Mouse (Mus musculus) forebrain, embryonic 12.5 days (tissue): Measurements from ENCODE around the gene Ntrk2. TPM values are rescaled to one million over a fixed set of nuclear protein-coding genes. Genes with fewer than 3 reads are reported as not detected.

Experiments
- ATAC-seq: fragments of 200-750 bp; cut with Nextera tagmentation; 2 replicates; pipeline ENCODE4 v1.8.0; 2017; ENCODE audit warnings: moderate TSS enrichment; ENCODE audit not compliant: low FRiP score
- H3K27ac ChIP-seq: fragments of 300-500 bp; sonication (generic); 2 replicates; pipeline ENCODE4 v1.5.1; 2016; ENCODE audit warnings: mild to moderate bottlenecking
- H3K27me3 ChIP-seq: fragments of 300-500 bp; sonication (generic); 2 replicates; pipeline ENCODE4 v1.6.1; 2016; ENCODE audit warnings: mild to moderate bottlenecking
- H3K36me3 ChIP-seq: fragments of 300-500 bp; sonication (generic); replicated peaks from 2 replicates; pipeline ENCODE4 v1.6.1; 2016; ENCODE audit warnings: mild to moderate bottlenecking
- H3K4me1 ChIP-seq: fragments of 300-500 bp; sonication (generic); 2 replicates; pipeline ENCODE4 v1.6.1; 2016
- H3K4me2 ChIP-seq: fragments of 300-500 bp; sonication (generic); 2 replicates; pipeline ENCODE4 v1.6.1; 2016; ENCODE audit warnings: mild to moderate bottlenecking, moderate library complexity
- H3K4me3 ChIP-seq: fragments of 300-500 bp; sonication (generic); replicated peaks from 2 replicates; pipeline ENCODE4 v1.5.1; 2016; ENCODE audit warnings: mild to moderate bottlenecking
- H3K9ac ChIP-seq: fragments of 300-500 bp; sonication (generic); 2 replicates; pipeline ENCODE4 v1.6.1; 2016; ENCODE audit warnings: mild to moderate bottlenecking
- H3K9me3 ChIP-seq: fragments of 300-500 bp; sonication (generic); 2 replicates; pipeline ENCODE4 v1.6.1; 2016
- WGBS: fragments of 180-500 bp; shearing (Covaris S2); methylation state at CpG from one replicate; pipeline ENCODE4 v1.1.7; 2016; 5-methylcytosine and 5-hydroxymethylcytosine counted together
- polyA plus RNA-seq: library from polyadenylated mRNA; unstranded; fragments of >200 nt; fragmentation: Nextera tagmentation; extraction: Ambion mirVana; gene quantifications from 2 replicates; pipeline ENCODE4 v1.2.1, GENCODE M21; 2016

The Ntrk2 gene
- polyA plus RNA-seq, 1 experiment from 2014 or later = 51.7 TPM

GRCm38 (mm10) chr13:58848578-58848977 is 42.2 kb downstream of the Ntrk2 start:
- Histone ChIP-seq H3K9me3 (no peaks in the 10 kb centered on the region), H3K27me3 (no peaks in the 10 kb centered on the region), H3K9ac (no peak overlapping the region), H3K4me3 (no peak overlapping the region), H3K36me3 (peaks cover 30% of the 10 kb centered on the region), H3K27ac (no peak overlapping the region), H3K4me1 (peaks cover 12% of the 10 kb centered on the region; the same call in 1 of the 2 replicates), H3K4me2 (no peak overlapping the region)
- 84% methylated on average over 4 of the region's 4 CpGs for WGBS
- no peak for ATAC-seq

- Histone ChIP-seq H3K36me3 (peaks cover 8% of the 10 kb centered on the region; the same call in 1 of the 2 replicates), H3K27me3 (no peaks in the 10 kb centered on the region), H3K9ac (no peak overlapping the region), H3K9me3 (no peaks in the 10 kb centered on the region), H3K4me3 (no peak overlapping the region), H3K27ac (no peak overlapping the region), H3K4me1 (no peaks in the 10 kb centered on the region), H3K4me2 (no peak overlapping the region)
- 90% methylated on average over 6 of the region's 6 CpGs for WGBS
- no peak for ATAC-seq
These were observed 47.3 kb downstream of the Ntrk2 start for GRCm38 (mm10) chr13:58853685-58854084.

- WGBS = 93% methylated on average over 10 of the region's 10 CpGs
- Histone ChIP-seq H3K27me3 (no peaks in the 10 kb centered on the region), H3K4me3 (no peak overlapping the region), H3K36me3 (peaks cover 11% of the 10 kb centered on the region), H3K9me3 (no peaks in the 10 kb centered on the region), H3K4me2 (no peak overlapping the region), H3K9ac (no peak overlapping the region), H3K27ac (no peak overlapping the region), H3K4me1 (no peaks in the 10 kb centered on the region)
- ATAC-seq = no peak
These were observed 59.9 kb downstream of the Ntrk2 start for GRCm38 (mm10) chr13:58866239-58866638.

- Histone ChIP-seq H3K9me3 (no peaks in the 10 kb centered on the region), H3K4me1 (no peaks in the 10 kb centered on the region), H3K27me3 (no peaks in the 10 kb centered on the region), H3K4me2 (no peak overlapping the region), H3K36me3 (peaks cover 6% of the 10 kb centered on the region; the same call in 1 of the 2 replicates), H3K27ac (no peak overlapping the region), H3K9ac (no peak overlapping the region), H3K4me3 (no peak overlapping the region)
- WGBS = 92% methylated on average over 8 of the region's 8 CpGs
- ATAC-seq = no peak
These were observed 60.5 kb downstream of the Ntrk2 start for GRCm38 (mm10) chr13:58866776-58867435.

- 94% methylated on average over 3 of the region's 3 CpGs for WGBS
- no peak overlapping the region for H3K4me2 ChIP-seq
- H3K27me3 ChIP-seq = no peaks in the 10 kb centered on the region
- no peak overlapping the region for H3K27ac ChIP-seq
- H3K4me1 ChIP-seq = no peaks in the 10 kb centered on the region
- ATAC-seq = no peak
- no peak overlapping the region for H3K9ac ChIP-seq
- H3K36me3 ChIP-seq = peaks cover 14% of the 10 kb centered on the region; the same call in 1 of the 2 replicates
- H3K9me3 ChIP-seq = no peaks in the 10 kb centered on the region
- no peak overlapping the region for H3K4me3 ChIP-seq
These were observed 76.1 kb downstream of the Ntrk2 start for GRCm38 (mm10) chr13:58882468-58882867.

- peaks cover 10% of the 10 kb centered on the region for H3K36me3 ChIP-seq
- WGBS = 84% methylated on average over 5 of the region's 5 CpGs
These were observed 76.5 kb downstream of the Ntrk2 start for GRCm38 (mm10) chr13:58882916-58883315.

GRCm38 (mm10) chr13:58886108-58886507 is 79.7 kb downstream of the Ntrk2 start:
- no peak overlapping the region for H3K4me3 ChIP-seq
- H3K27ac ChIP-seq = no peak overlapping the region
- 0 out of 2 replicates have a peak, but pooled peaks cover 9% of the 10 kb centered on the region for H3K9me3 ChIP-seq
- no peaks in the 10 kb centered on the region for H3K27me3 ChIP-seq
- no peaks in the 10 kb centered on the region for H3K4me1 ChIP-seq
- H3K9ac ChIP-seq = no peak overlapping the region
- ATAC-seq = no peak
- peaks cover 18% of the 10 kb centered on the region for H3K36me3 ChIP-seq
- WGBS = 81% methylated on average over 8 of the region's 8 CpGs
- no peak overlapping the region for H3K4me2 ChIP-seq

More at GRCm38 (mm10) chr13:58882916-58883315, 76.5 kb downstream of the Ntrk2 start:
- Histone ChIP-seq H3K27me3 (no peaks in the 10 kb centered on the region), H3K27ac (no peak overlapping the region), H3K9me3 (no peaks in the 10 kb centered on the region), H3K4me3 (no peak overlapping the region), H3K4me2 (no peak overlapping the region), H3K4me1 (no peaks in the 10 kb centered on the region), H3K9ac (no peak overlapping the region)
- no peak for ATAC-seq

- Histone ChIP-seq H3K4me2 (no peak overlapping the region), H3K9ac (no peak overlapping the region), H3K9me3 (0 out of 2 replicates have a peak, but pooled peaks cover 5% of the 10 kb centered on the region), H3K27ac (no peak overlapping the region), H3K4me3 (no peak overlapping the region), H3K36me3 (peaks cover 9% of the 10 kb centered on the region; the same call in 1 of the 2 replicates), H3K4me1 (no peaks in the 10 kb centered on the region), H3K27me3 (no peaks in the 10 kb centered on the region)
- no peak for ATAC-seq
- WGBS = 68% methylated on average over 12 of the region's 12 CpGs
These were observed 90.0 kb downstream of the Ntrk2 start for GRCm38 (mm10) chr13:58896254-58896910.

GRCm38 (mm10) chr13:58899337-58899736 is 93.0 kb downstream of the Ntrk2 start:
- Histone ChIP-seq H3K36me3 (peaks cover 9% of the 10 kb centered on the region; the same call in 1 of the 2 replicates), H3K9me3 (0 out of 2 replicates have a peak, but pooled peaks cover 5% of the 10 kb centered on the region), H3K4me1 (peaks cover 17% of the 10 kb centered on the region), H3K27ac (no peak overlapping the region), H3K4me3 (no peak overlapping the region), H3K9ac (no peak overlapping the region), H3K4me2 (no peak overlapping the region), H3K27me3 (no peaks in the 10 kb centered on the region)
- ATAC-seq = no peak
- 96% methylated on average over 2 of the region's 2 CpGs for WGBS

GRCm38 (mm10) chr13:58902313-58902712 is 95.9 kb downstream of the Ntrk2 start:
- Histone ChIP-seq H3K4me1 (peaks cover 33% of the 10 kb centered on the region), H3K27me3 (no peaks in the 10 kb centered on the region), H3K27ac (0 out of 2 replicates have a peak overlapping the region, but pooled peaks have one; percentile 19), H3K36me3 (peaks cover 9% of the 10 kb centered on the region; the same call in 1 of the 2 replicates), H3K4me2 (no peak overlapping the region), H3K9ac (no peak overlapping the region), H3K9me3 (0 out of 2 replicates have a peak, but pooled peaks cover 5% of the 10 kb centered on the region), H3K4me3 (no peak overlapping the region)
- ATAC-seq = no peak
- WGBS = 83% methylated on average over 8 of the region's 8 CpGs

GRCm38 (mm10) chr13:58904742-58905735 is 98.7 kb downstream of the Ntrk2 start:
- H3K27ac ChIP-seq = peak overlapping the region; percentile 36; the same call in 1 of the 2 replicates
- 0 out of 2 replicates have a peak overlapping the region, but pooled peaks have one; percentile 13 for H3K4me2 ChIP-seq
- no peak for ATAC-seq
- H3K36me3 ChIP-seq = 0 out of 2 replicates have a peak, but pooled peaks cover 1% of the 10 kb centered on the region
- H3K4me3 ChIP-seq = no peak overlapping the region
- no peak overlapping the region for H3K9ac ChIP-seq
- H3K4me1 ChIP-seq = peaks cover 33% of the 10 kb centered on the region
- 26% methylated on average over 13 of the region's 13 CpGs for WGBS
- 0 out of 2 replicates have a peak, but pooled peaks cover 2% of the 10 kb centered on the region for H3K9me3 ChIP-seq
- no peaks in the 10 kb centered on the region for H3K27me3 ChIP-seq
